Mouse (Mus musculus) thymus, adult 2 months (tissue): ENCODE data around the gene Vezf1. TPM values are rescaled to one million over a fixed set of nuclear protein-coding genes. Genes with fewer than 3 reads are reported as not detected.

Experiments
- DNase-seq: peaks from one replicate; pipeline ENCODE4 v3.0.0; 2021
- H3K27ac ChIP-seq: fragments of 200-500 bp; 2 replicates; pipeline ENCODE4 v1.5.1; 2012; ENCODE audit warnings: low read length, control low read depth; ENCODE audit not compliant: control insufficient read depth, insufficient read depth
- H3K27me3 ChIP-seq: fragments of 200-500 bp; 2 replicates; pipeline ENCODE4 v1.6.1; 2012; ENCODE audit warnings: mild to moderate bottlenecking, low read length, moderate library complexity, mixed read lengths; ENCODE audit not compliant: control insufficient read depth, insufficient read depth
- H3K36me3 ChIP-seq: fragments of 200-500 bp; 2 replicates; pipeline ENCODE4 v1.6.1; 2012; ENCODE audit warnings: mild to moderate bottlenecking, low read length, moderate library complexity; ENCODE audit not compliant: control insufficient read depth, insufficient read depth
- H3K4me1 ChIP-seq: fragments of 200-500 bp; replicated peaks from 2 replicates; pipeline ENCODE4 v1.6.1; 2012; ENCODE audit warnings: low read length; ENCODE audit not compliant: control insufficient read depth, insufficient read depth
- H3K4me3 ChIP-seq: fragments of 200-500 bp; 2 replicates; pipeline ENCODE4 v1.5.1; 2012; ENCODE audit warnings: mild to moderate bottlenecking, low read length, control low read depth, moderate library complexity; ENCODE audit not compliant: control insufficient read depth, insufficient read depth
- CTCF ChIP-seq: fragments of 200-500 bp; IDR thresholded peaks from 2 replicates; pipeline ENCODE4 v1.5.1; 2012; ENCODE audit warnings: mild to moderate bottlenecking, control low read depth, low read length, moderate library complexity, borderline replicate concordance; ENCODE audit not compliant: control insufficient read depth, poor library complexity, insufficient read depth; ENCODE audit errors: extremely low read depth
- POLR2A ChIP-seq: fragments of 200-500 bp; IDR thresholded peaks from 2 replicates; pipeline ENCODE4 v1.6.1; 2012; ENCODE audit warnings: mild to moderate bottlenecking, low read length, control low read depth, moderate library complexity; ENCODE audit not compliant: control insufficient read depth, poor library complexity, insufficient read depth; ENCODE audit errors: extremely low read depth
- WGBS: fragments of 180-500 bp; shearing (Covaris S2); methylation state at CpG from one replicate; pipeline ENCODE4 v1.1.7; 2018; 5-methylcytosine and 5-hydroxymethylcytosine counted together
- polyA plus RNA-seq: library from polyadenylated mRNA; depleted of rRNA; stranded (reverse); fragments of >200 nt; gene quantifications from 2 replicates; pipeline ENCODE4 v1.2.3, GENCODE M21; 2012

The Vezf1 gene
- polyA plus RNA-seq, 1 experiment = 35.4 TPM

DNA sequence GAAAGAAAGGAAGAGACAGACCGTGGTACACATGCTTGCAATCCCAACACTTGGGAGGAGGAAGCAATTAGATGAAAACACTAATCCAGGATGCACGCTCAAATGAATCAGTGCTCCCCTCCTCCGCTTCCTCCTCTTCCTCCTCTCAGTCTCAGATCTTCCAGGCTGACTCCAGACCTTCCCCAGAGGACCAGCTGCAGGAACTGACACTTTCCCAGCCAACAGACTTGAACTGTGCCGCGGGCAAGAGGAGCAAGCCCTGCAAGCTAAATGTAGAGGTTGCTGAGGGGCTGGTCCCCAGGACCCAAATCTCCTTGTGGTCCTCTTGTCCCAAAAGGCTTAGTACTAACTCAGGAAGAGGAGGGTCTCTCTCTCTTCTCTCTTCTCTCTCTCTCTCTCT is 21.1 kb downstream of the Vezf1 start:
- 96% methylated on average over 5 of the region's 5 CpGs for WGBS
- TF ChIP-seq CTCF = no peak
- TF ChIP-seq POLR2A = no peak
- H3K27me3 ChIP-seq = no peaks in the 10 kb centered on the region

DNA sequence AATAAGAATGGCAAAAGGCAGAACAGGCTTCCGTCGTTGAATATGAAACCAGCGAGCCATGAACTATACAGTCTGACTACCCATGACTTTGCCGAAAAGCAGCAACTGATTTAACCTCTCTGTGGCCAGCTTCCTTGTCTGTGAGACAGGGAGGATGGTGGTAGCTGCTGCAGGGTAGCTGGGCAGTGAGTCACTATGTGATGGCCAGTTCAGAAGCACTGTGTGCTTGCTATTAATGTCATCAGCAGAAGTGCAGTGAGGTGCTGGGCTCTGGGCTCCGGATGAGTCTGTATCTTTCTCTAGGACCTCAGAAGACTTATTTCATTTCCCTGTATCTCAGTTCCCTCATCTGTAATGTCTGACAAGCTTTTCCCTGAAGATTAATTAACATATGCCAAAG is 22.2 kb downstream of the Vezf1 start:
- H3K36me3 ChIP-seq = no peaks in the 10 kb centered on the region
- no peak overlapping the region for H3K27ac ChIP-seq
- no peak for DNase-seq
- peaks cover 19% of the 10 kb centered on the region for H3K4me1 ChIP-seq
- no peak overlapping the region for H3K4me3 ChIP-seq
- WGBS = 61% methylated on average over 5 of the region's 5 CpGs
- TF ChIP-seq CTCF (no peak), POLR2A (no peak)
- H3K27me3 ChIP-seq = no peaks in the 10 kb centered on the region

More for the DNA sequence above, 21.1 kb downstream of the Vezf1 start:
- Histone ChIP-seq H3K27ac (no peak overlapping the region), H3K4me1 (peaks cover 19% of the 10 kb centered on the region), H3K36me3 (no peaks in the 10 kb centered on the region), H3K4me3 (no peak overlapping the region)
- DNase-seq = no peak

DNA sequence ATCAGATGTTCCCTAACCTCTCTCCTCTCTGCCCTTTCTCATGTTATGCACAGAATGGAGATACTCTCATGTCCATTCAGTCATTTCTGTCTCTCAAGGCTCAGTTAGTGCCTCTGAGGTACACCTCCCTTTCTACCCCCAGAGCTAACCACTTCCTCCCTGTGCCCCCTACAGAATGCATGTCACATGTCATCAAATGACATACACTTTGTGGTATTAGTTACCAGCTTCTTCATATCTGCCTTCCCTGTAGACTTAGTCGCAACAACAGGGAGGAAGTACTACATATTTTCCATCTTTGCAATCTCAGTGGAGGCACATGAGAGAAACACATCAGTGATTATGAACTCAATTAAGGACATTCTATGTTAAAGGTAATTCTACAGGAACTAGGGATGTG is 23.9 kb downstream of the Vezf1 start:
- peak; percentile 49 for DNase-seq
- H3K27me3 ChIP-seq = no peaks in the 10 kb centered on the region
- peaks cover 16% of the 10 kb centered on the region for H3K4me1 ChIP-seq
- no peak overlapping the region for H3K4me3 ChIP-seq
- H3K36me3 ChIP-seq = no peaks in the 10 kb centered on the region
- H3K27ac ChIP-seq = peak overlapping the region; percentile 18; the same call in 1 of the 2 replicates
- TF ChIP-seq CTCF (no peak), POLR2A (no peak)
- WGBS = 0% methylated on average over 1 of the region's 1 CpGs

DNA sequence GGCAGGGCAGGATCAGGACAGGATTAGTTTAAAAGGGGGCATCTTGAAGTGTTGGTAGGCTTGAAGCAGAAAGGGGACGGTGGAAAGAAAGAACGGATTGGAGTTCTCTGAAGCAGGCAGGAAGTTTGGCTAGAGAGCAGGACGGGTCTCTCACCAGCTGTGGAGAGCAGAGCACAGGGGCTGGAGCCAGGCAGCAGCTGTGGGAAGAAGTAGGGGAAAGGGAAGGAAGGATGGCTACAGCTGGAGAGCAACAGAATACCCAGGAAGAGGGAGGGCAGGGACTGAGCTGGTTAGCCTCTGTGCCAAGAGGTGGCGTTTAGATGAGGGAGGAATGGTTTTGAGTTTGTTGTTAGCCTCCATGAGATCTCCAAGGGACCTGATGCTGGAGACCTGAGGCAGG is 29.1 kb downstream of the Vezf1 start:
- no peak for DNase-seq
- Histone ChIP-seq H3K27ac (no peak overlapping the region), H3K4me1 (peaks cover 18% of the 10 kb centered on the region), H3K36me3 (no peaks in the 10 kb centered on the region), H3K27me3 (no peaks in the 10 kb centered on the region), H3K4me3 (no peak overlapping the region)
- TF ChIP-seq CTCF (no peak), POLR2A (no peak)
- 30% methylated on average over 4 of the region's 4 CpGs for WGBS

- Histone ChIP-seq H3K27ac (no peak within 1 kb of the TSS), H3K27me3 (no peaks in the 10 kb centered on the region), H3K36me3 (no peaks in the 10 kb centered on the region), H3K4me1 (peaks cover 11% of the 10 kb centered on the region), H3K4me3 (peak within 1 kb of the TSS; percentile 82)
- WGBS = 47% methylated on average over 17 of the region's 17 CpGs
- no peak for DNase-seq
- TF ChIP-seq CTCF (no peak), POLR2A (no peak)
Measured at GRCm38 (mm10) chr11:88098021-88098729, 30.1 kb downstream of the Vezf1 start, which contains the start of gene Cuedc1. Gene Cuedc1 (plus strand): TSS chr11:88098058.

- peaks cover 11% of the 10 kb centered on the region for H3K4me1 ChIP-seq
- DNase-seq = peak; percentile 80
- WGBS = under 1% methylated on average over 91 of the region's 95 CpGs
Measured at GRCm38 (mm10) chr11:88098787-88099598, 30.9 kb downstream of the Vezf1 start.

More at GRCm38 (mm10) chr11:88098787-88099598, 30.9 kb downstream of the Vezf1 start:
- H3K36me3 ChIP-seq = no peaks in the 10 kb centered on the region
- peak overlapping the region; percentile 82 for H3K4me3 ChIP-seq
- no peaks in the 10 kb centered on the region for H3K27me3 ChIP-seq
- TF ChIP-seq CTCF = peak; percentile 46; the same call in 1 of the 2 replicates
- no peak for TF ChIP-seq POLR2A
- no peak overlapping the region for H3K27ac ChIP-seq
